Mouse (Mus musculus): ENCODE data around the gene Pfkm.

GRCm38 (mm10) chr15:98135671-98136070, 43.3 kb downstream of the Pfkm start:
- no peak for TF ChIP-seq USF1 (IDR thresholded peaks at IDR 0.05; ENCODE audit: low read depth)
- no peak for TF ChIP-seq MYOG (IDR thresholded peaks at IDR 0.05; ENCODE audit: control insufficient read depth in 1 of 3, insufficient read depth in 1 of 3, insufficient read length in 2 of 3, low read depth in 2 of 3)

Measured in myocyte (in vitro differentiated cells).